Mouse (Mus musculus): ENCODE results near the gene Crebl2. TPM values are rescaled to one million over a fixed set of nuclear protein-coding genes. Genes with fewer than 3 reads are reported as not detected.

The Crebl2 gene
- total and polyA plus RNA-seq, 3 experiments = 2.0 to 12.3 (median 11.4) TPM

- H3K9me3 ChIP-seq (replicated peaks) = no peaks in the 10 kb centered on the region
- no peak for DNase-seq (ENCODE audit: low spot score)
- no peaks in the 10 kb centered on the region; the same call in 1 of the 2 replicates for H3K4me1 ChIP-seq (ENCODE audit: insufficient read depth, low read depth, low read length)
- no peaks in the 10 kb centered on the region for H3K27me3 ChIP-seq (ENCODE audit: insufficient read depth, low read length)
- H3K4me3 ChIP-seq (ENCODE audit: low read depth, low read length) = no peak overlapping the region
- no peak for ATAC-seq (ENCODE audit: extremely low read depth, insufficient number of reproducible peaks, low FRiP score, poor library complexity, severe bottlenecking)
- peaks cover 26% of the 10 kb centered on the region for H3K36me3 ChIP-seq (replicated peaks)
- TF ChIP-seq GATA2 (IDR thresholded peaks at IDR 0.05; ENCODE audit: borderline replicate concordance, low read depth, low read length) (no peak), POLR2AphosphoS5 (IDR thresholded peaks at IDR 0.05; ENCODE audit: insufficient replicate concordance, low read depth, low read length) (no peak), TAL1 (conservative IDR thresholded peaks at IDR 0.05; ENCODE audit: low read depth, low read length) (no peak), CTCF (IDR thresholded peaks at IDR 0.05; ENCODE audit: low read depth, low read length) (no peak)
Observed at GRCm38 (mm10) chr6:134870209-134870742, 40.3 kb downstream of the Crebl2 start.

GRCm38 (mm10) chr6:134870887-134871286 is 40.9 kb downstream of the Crebl2 start:
- H3K4me3 ChIP-seq (ENCODE audit: low read depth, low read length) = no peak overlapping the region
- ATAC-seq (ENCODE audit: extremely low read depth, insufficient number of reproducible peaks, low FRiP score, poor library complexity, severe bottlenecking) (no peak), DNase-seq (ENCODE audit: low spot score) (no peak)
- TF ChIP-seq TAL1 (conservative IDR thresholded peaks at IDR 0.05; ENCODE audit: low read depth, low read length) = no peak
- no peak for TF ChIP-seq GATA1 (IDR thresholded peaks at IDR 0.05; ENCODE audit: borderline replicate concordance, low read length)
- H3K4me1 ChIP-seq (ENCODE audit: insufficient read depth, low read depth, low read length) = no peaks in the 10 kb centered on the region; the same call in 1 of the 2 replicates
- no peaks in the 10 kb centered on the region for H3K9me3 ChIP-seq (replicated peaks)
- peaks cover 27% of the 10 kb centered on the region for H3K36me3 ChIP-seq (replicated peaks)
- no peaks in the 10 kb centered on the region for H3K27me3 ChIP-seq (ENCODE audit: insufficient read depth, low read length)

- TF ChIP-seq GATA1 (IDR thresholded peaks at IDR 0.05; ENCODE audit: borderline replicate concordance, low read length) = no peak
- no peaks in the 10 kb centered on the region for H3K27me3 ChIP-seq (ENCODE audit: insufficient read depth, low read length)
- DNase-seq (ENCODE audit: low spot score) = no peak
- ATAC-seq (ENCODE audit: extremely low read depth, insufficient number of reproducible peaks, low FRiP score, poor library complexity, severe bottlenecking) = no peak
- no peaks in the 10 kb centered on the region; the same call in 1 of the 2 replicates for H3K4me1 ChIP-seq (ENCODE audit: insufficient read depth, low read depth, low read length)
- peaks cover 37% of the 10 kb centered on the region for H3K36me3 ChIP-seq (replicated peaks)
- no peaks in the 10 kb centered on the region for H3K9me3 ChIP-seq (replicated peaks)
- H3K4me3 ChIP-seq (ENCODE audit: low read depth, low read length) = no peak overlapping the region
Observed at GRCm38 (mm10) chr6:134872236-134872635, 42.3 kb downstream of the Crebl2 start.

- no peak for ATAC-seq (ENCODE audit: extremely low read depth, insufficient number of reproducible peaks, low FRiP score, poor library complexity, severe bottlenecking)
- TF ChIP-seq GATA2 (IDR thresholded peaks at IDR 0.05; ENCODE audit: borderline replicate concordance, low read depth, low read length) (no peak), POLR2AphosphoS5 (IDR thresholded peaks at IDR 0.05; ENCODE audit: insufficient replicate concordance, low read depth, low read length) (no peak), CTCF (IDR thresholded peaks at IDR 0.05; ENCODE audit: low read depth, low read length) (no peak), TAL1 (conservative IDR thresholded peaks at IDR 0.05; ENCODE audit: low read depth, low read length) (no peak), GATA1 (IDR thresholded peaks at IDR 0.05; ENCODE audit: borderline replicate concordance, low read length) (no peak)
- DNase-seq (ENCODE audit: low spot score) = no peak
- no peaks in the 10 kb centered on the region for H3K27me3 ChIP-seq (ENCODE audit: insufficient read depth, low read length)
- no peaks in the 10 kb centered on the region; the same call in 1 of the 2 replicates for H3K4me1 ChIP-seq (ENCODE audit: insufficient read depth, low read depth, low read length)
- no peak overlapping the region for H3K4me3 ChIP-seq (ENCODE audit: low read depth, low read length)
- no peaks in the 10 kb centered on the region for H3K9me3 ChIP-seq (replicated peaks)
- peaks cover 33% of the 10 kb centered on the region for H3K36me3 ChIP-seq (replicated peaks)
Observed at GRCm38 (mm10) chr6:134873018-134873417, 43.1 kb downstream of the Crebl2 start.

GRCm38 (mm10) chr6:134876795-134877194 is 46.8 kb downstream of the Crebl2 start:
- TF ChIP-seq GATA2 (IDR thresholded peaks at IDR 0.05; ENCODE audit: borderline replicate concordance, low read depth, low read length) = no peak
- no peak for TF ChIP-seq TAL1 (conservative IDR thresholded peaks at IDR 0.05; ENCODE audit: low read depth, low read length)
- TF ChIP-seq CTCF (IDR thresholded peaks at IDR 0.05; ENCODE audit: low read depth, low read length) = no peak
- TF ChIP-seq POLR2AphosphoS5 (IDR thresholded peaks at IDR 0.05; ENCODE audit: insufficient replicate concordance, low read depth, low read length) = no peak
- H3K36me3 ChIP-seq (replicated peaks) = peaks cover 24% of the 10 kb centered on the region
- no peaks in the 10 kb centered on the region for H3K9me3 ChIP-seq (replicated peaks)
- no peaks in the 10 kb centered on the region for H3K4me1 ChIP-seq (ENCODE audit: insufficient read depth, low read depth, low read length)
- no peak for DNase-seq (ENCODE audit: low spot score)
- H3K27me3 ChIP-seq (ENCODE audit: insufficient read depth, low read length) = no peaks in the 10 kb centered on the region
- H3K4me3 ChIP-seq (ENCODE audit: low read depth, low read length) = no peak overlapping the region
- peak; percentile 54; the same call in 1 of the 2 replicates for ATAC-seq (ENCODE audit: extremely low read depth, insufficient number of reproducible peaks, low FRiP score, poor library complexity, severe bottlenecking)

- no peaks in the 10 kb centered on the region for H3K9me3 ChIP-seq (replicated peaks)
- H3K4me3 ChIP-seq (ENCODE audit: low read depth, low read length) = no peak overlapping the region
- no peak for TF ChIP-seq GATA2 (IDR thresholded peaks at IDR 0.05; ENCODE audit: borderline replicate concordance, low read depth, low read length)
- TF ChIP-seq TAL1 (conservative IDR thresholded peaks at IDR 0.05; ENCODE audit: low read depth, low read length) = no peak
- TF ChIP-seq POLR2AphosphoS5 (IDR thresholded peaks at IDR 0.05; ENCODE audit: insufficient replicate concordance, low read depth, low read length) = no peak
- no peak for TF ChIP-seq GATA1 (IDR thresholded peaks at IDR 0.05; ENCODE audit: borderline replicate concordance, low read length)
- no peak for TF ChIP-seq CTCF (IDR thresholded peaks at IDR 0.05; ENCODE audit: low read depth, low read length)
- ATAC-seq (ENCODE audit: extremely low read depth, insufficient number of reproducible peaks, low FRiP score, poor library complexity, severe bottlenecking) = no peak
- no peak for DNase-seq (ENCODE audit: low spot score)
- H3K4me1 ChIP-seq (ENCODE audit: insufficient read depth, low read depth, low read length) = no peaks in the 10 kb centered on the region
- H3K36me3 ChIP-seq (replicated peaks) = peaks cover 29% of the 10 kb centered on the region
- H3K27me3 ChIP-seq (ENCODE audit: insufficient read depth, low read length) = no peaks in the 10 kb centered on the region
Observed at GRCm38 (mm10) chr6:134877276-134877675, 47.3 kb downstream of the Crebl2 start.

- no peak overlapping the region for H3K4me3 ChIP-seq (ENCODE audit: low read depth, low read length)
- no peak for ATAC-seq (ENCODE audit: extremely low read depth, insufficient number of reproducible peaks, low FRiP score, poor library complexity, severe bottlenecking)
- DNase-seq (ENCODE audit: low spot score) = no peak
- no peaks in the 10 kb centered on the region for H3K9me3 ChIP-seq (replicated peaks)
- H3K36me3 ChIP-seq (replicated peaks) = peaks cover 34% of the 10 kb centered on the region
- TF ChIP-seq POLR2AphosphoS5 (IDR thresholded peaks at IDR 0.05; ENCODE audit: insufficient replicate concordance, low read depth, low read length) = no peak
- TF ChIP-seq TAL1 (conservative IDR thresholded peaks at IDR 0.05; ENCODE audit: low read depth, low read length) = no peak
- no peak for TF ChIP-seq GATA1 (IDR thresholded peaks at IDR 0.05; ENCODE audit: borderline replicate concordance, low read length)
- TF ChIP-seq GATA2 (IDR thresholded peaks at IDR 0.05; ENCODE audit: borderline replicate concordance, low read depth, low read length) = no peak
- TF ChIP-seq CTCF (IDR thresholded peaks at IDR 0.05; ENCODE audit: low read depth, low read length) = no peak
- H3K4me1 ChIP-seq (ENCODE audit: insufficient read depth, low read depth, low read length) = no peaks in the 10 kb centered on the region
- no peaks in the 10 kb centered on the region for H3K27me3 ChIP-seq (ENCODE audit: insufficient read depth, low read length)
Observed at GRCm38 (mm10) chr6:134877892-134878291, 47.9 kb downstream of the Crebl2 start.

All from G1E (cell line).